Mouse (Mus musculus) inflammation-experienced regulatory T-cells, adult 6 months (primary cell): Measurements from ENCODE around the gene Pigk. TPM values are rescaled to one million over a fixed set of nuclear protein-coding genes. Genes with fewer than 3 reads are reported as not detected.
"Not testable (repeated sequence)": the region's sequence is repeated elsewhere in the genome, so short reads cannot be mapped to it uniquely, and the experiment has no call there.

Experiments used
- ATAC-seq: one replicate; pipeline ENCODE4 v1.8.0; 2017
- polyA plus RNA-seq, 3 experiments: library from polyadenylated mRNA; unstranded; fragments of 100-300 nt; shearing (Covaris generic); gene quantifications; one replicate each; pipeline ENCODE4 v1.2.1; 2017

Pigk gene
- polyA plus RNA-seq, 3 experiments from 2014 or later, result 43.0 to 63.4 (median 56.5) TPM

- ATAC-seq, result no peak
Observed at GRCm38 (mm10) chr3:152770056-152770455, 56.2 kb downstream of the Pigk start.

GRCm38 (mm10) chr3:152776363-152776762, 62.5 kb downstream of the Pigk start:
- ATAC-seq, result no peak

GRCm38 (mm10) chr3:152776872-152777540, 63.1 kb downstream of the Pigk start:
- no peak for ATAC-seq

GRCm38 (mm10) chr3:152779819-152780218, 65.9 kb downstream of the Pigk start:
- ATAC-seq, result no peak

GRCm38 (mm10) chr3:152783792-152784191, 69.9 kb downstream of the Pigk start:
- ATAC-seq, result peak; percentile 80

- not testable (repeated sequence) for ATAC-seq
Observed at GRCm38 (mm10) chr3:152784353-152784752, 70.5 kb downstream of the Pigk start.

GRCm38 (mm10) chr3:152788301-152788953, 74.5 kb downstream of the Pigk start:
- not testable (repeated sequence) for ATAC-seq

GRCm38 (mm10) chr3:152792601-152793000, 78.7 kb downstream of the Pigk start:
- peak; percentile 60 for ATAC-seq

GRCm38 (mm10) chr3:152793006-152793405, 79.1 kb downstream of the Pigk start:
- ATAC-seq, result peak; percentile 17

- no peak for ATAC-seq
Observed at GRCm38 (mm10) chr3:152796216-152796615, 82.3 kb downstream of the Pigk start.

GRCm38 (mm10) chr3:152797354-152797753, 83.5 kb downstream of the Pigk start:
- no peak for ATAC-seq

GRCm38 (mm10) chr3:152799738-152800431, 86.0 kb downstream of the Pigk start:
- ATAC-seq, result peak; percentile 38

- no peak for ATAC-seq
Observed at GRCm38 (mm10) chr3:152813905-152814304, 100.0 kb downstream of the Pigk start.

- ATAC-seq, result no peak
Observed at GRCm38 (mm10) chr3:152815110-152815509, 101.2 kb downstream of the Pigk start.

GRCm38 (mm10) chr3:152820406-152820805, 106.5 kb downstream of the Pigk start:
- ATAC-seq, result no peak

GRCm38 (mm10) chr3:152821202-152821601, 107.3 kb downstream of the Pigk start:
- ATAC-seq, result no peak

- no peak for ATAC-seq
Observed at GRCm38 (mm10) chr3:152831377-152831776, 117.5 kb downstream of the Pigk start.

- no peak for ATAC-seq
Observed at GRCm38 (mm10) chr3:152831974-152832373, 118.1 kb downstream of the Pigk start.

GRCm38 (mm10) chr3:152832436-152832835, 118.5 kb downstream of the Pigk start:
- ATAC-seq, result no peak

- ATAC-seq, result no peak
Observed at GRCm38 (mm10) chr3:152837407-152837806, 123.5 kb downstream of the Pigk start.

GRCm38 (mm10) chr3:152837938-152838337, 124.0 kb downstream of the Pigk start:
- ATAC-seq, result no peak

- no peak for ATAC-seq
Observed at GRCm38 (mm10) chr3:152841264-152841663, 127.4 kb downstream of the Pigk start.

- no peak for ATAC-seq
Observed at GRCm38 (mm10) chr3:152842648-152843047, 128.7 kb downstream of the Pigk start.

- no peak for ATAC-seq
Observed at GRCm38 (mm10) chr3:152843925-152844324, 130.0 kb downstream of the Pigk start.
